Mouse (Mus musculus) liver, adult 10 weeks (tissue): Measurements from ENCODE around the gene Dgkb. TPM values are rescaled to one million over a fixed set of nuclear protein-coding genes. Genes with fewer than 3 reads are reported as not detected.

Experiments
- polyA plus RNA-seq: library from polyadenylated mRNA; stranded (reverse); fragments of 350-450 nt; fragmentation: Illumina TruSeq; extraction: RNeasy Lipid Tissue Mini Kit (QIAGEN cat#74804); gene quantifications from one replicate; pipeline ENCODE4 v1.2.3, GENCODE M21; 2014; ENCODE audit warnings: low read depth, low replicate concordance

Dgkb gene
- 0.05 TPM for polyA plus RNA-seq

GRCm38 (mm10) chr12:37817426-37817825, at the start of gene Dgkb:
Gene Dgkb, plus strand, starts transcription at chr12:37817726.

